Mouse (Mus musculus) forelimb bud, embryonic 11.5 days (tissue): Measurements from ENCODE around the gene Mettl7a1.
"Not testable (repeated sequence)": the region's sequence is repeated elsewhere in the genome, so short reads cannot be mapped to it uniquely, and the experiment has no call there.

ENCODE experiments used
- DNase-seq: peaks from one replicate; pipeline ENCODE4 v3.0.0-alpha.2; 2012; ENCODE audit warnings: low read depth, low spot score

Mettl7a1 gene

DNA sequence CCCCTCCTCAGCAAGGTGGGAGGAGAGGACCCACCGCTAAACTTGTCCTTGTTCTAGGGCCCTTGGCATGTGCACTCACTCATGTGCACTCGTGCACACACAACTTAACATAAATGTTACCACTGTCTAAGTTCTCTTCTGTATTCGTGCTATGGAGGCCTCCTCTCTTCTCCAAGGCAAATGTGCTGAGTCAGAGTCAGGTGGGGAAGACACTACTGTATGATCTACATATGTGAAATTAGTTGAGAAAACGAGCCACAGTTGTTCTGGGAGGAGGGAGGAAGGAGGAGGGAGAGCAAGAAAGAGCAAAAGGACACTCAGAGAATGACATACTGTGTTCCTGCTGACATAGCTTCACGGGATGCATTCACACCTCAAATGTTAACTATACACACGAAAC is 3.4 kb upstream of the Mettl7a1 start:
- no peak for DNase-seq

DNA sequence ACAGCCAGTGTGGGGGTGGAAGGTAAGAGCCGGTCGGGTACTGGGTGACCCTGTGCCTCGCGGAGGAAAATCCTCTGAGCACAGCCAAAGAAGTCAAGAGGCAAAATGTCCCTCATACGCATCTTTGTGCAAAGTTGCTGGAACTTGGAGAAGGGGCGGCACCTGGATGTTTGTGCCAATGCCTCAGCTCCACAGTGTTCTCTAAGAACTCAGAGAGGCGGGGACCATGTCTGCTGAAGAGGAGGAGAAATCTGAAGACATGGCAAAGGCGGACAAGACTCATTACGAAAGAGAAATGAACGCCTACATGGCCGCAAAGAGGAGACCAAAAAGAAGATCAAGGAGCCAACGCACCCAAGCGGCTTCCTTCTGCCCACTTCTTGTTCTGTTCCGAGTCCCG is 2.4 kb upstream of the Mettl7a1 start:
- DNase-seq, result no peak

DNA sequence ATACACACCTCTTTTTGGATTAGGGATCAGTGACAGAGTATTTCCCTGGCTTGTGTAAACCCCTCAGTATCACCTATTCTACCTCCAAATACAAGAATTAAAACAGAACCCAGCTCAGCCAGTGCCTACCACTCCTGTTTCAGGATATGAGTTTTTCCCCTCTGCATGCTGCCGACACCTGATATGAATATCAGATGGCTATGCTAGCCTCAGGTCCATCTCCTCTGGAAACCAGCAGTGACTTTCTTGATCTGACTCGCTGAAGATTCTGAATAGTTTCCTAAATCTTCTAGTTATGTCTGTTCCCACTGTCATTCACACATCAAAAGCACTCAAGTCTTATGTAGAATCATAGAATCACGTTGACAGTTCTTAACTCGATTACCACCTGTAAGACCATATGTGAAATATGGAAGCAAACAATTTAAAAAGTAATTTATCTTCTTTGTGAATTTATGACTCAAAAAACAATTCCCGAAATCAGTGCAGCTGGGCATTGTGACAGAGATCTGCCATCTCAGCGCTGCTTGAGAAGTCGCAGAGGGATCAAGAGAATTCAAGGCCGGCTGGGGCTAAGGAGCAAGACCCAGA is 417 bp upstream of the Mettl7a1 start:
- DNase-seq, result no peak

DNA sequence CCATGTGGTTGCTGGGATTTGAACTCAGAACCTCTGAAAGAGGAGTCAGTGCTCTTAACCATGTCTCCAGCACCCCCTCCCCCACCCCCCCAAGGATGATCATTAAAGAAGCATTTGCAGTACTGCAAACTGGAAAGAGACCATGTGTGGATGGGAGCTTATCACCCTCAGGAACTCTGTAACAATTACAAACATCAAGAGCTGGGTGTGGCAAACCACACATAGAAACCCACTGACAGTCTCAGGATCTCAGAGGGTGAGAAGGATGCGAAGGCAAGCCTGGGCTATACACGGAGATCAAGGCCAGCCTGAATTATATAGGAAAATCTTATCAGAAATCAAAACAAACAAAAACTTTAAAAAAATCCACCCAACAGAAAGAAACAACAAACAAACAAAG is 2.3 kb downstream of the Mettl7a1 start:
- DNase-seq, result no peak

DNA sequence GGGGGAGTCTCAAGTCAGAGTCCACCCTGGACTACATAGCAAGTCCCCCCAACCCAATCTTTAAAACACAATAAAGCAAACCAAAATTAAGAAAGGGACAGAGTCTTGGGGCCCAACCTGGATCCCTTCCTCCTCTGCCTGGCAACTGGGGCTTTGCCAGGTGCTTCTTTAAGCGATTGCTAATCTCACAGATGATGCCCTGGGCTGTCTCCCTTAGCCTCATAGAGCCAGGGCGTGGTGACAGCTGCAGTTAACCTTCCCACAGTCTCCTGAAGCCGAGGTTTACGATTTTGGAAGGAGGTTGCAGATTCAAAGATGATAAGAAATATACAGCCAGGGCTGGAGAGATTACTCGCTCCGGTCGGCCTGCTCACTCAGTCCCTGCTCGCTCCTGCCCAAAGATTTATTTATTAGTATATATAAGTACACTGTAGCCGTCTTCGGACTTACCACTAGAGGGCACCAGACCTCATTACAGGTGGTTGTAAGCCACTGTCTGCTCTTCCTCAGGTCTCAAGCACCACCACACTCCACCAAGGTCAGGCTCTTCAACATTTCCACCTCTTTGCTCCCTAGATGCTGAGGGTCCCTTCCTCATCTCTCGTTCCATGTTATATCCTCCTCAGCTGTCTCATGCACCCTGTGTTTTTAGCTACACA is 3.6 kb downstream of the Mettl7a1 start:
- DNase-seq, result peak; percentile 68

DNA sequence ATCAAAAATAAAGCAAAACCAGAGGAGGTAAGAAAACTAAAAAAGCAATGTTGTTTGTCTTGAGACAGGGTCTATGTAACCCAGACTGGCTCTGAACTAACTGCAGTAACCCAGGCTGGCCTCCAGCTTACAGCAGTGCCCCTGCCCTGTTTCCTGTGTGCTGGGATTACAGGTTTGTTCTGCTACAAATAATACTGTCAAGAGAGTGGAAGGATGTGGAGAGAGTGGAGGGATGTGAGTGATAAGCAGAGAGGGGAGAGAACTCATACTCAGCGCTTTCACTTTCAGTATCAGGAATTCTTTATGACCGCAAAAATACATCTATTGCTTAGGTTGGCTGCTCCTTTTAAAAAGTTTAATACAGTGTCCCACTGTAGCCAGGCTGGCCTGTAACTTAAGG is 8.4 kb downstream of the Mettl7a1 start:
- DNase-seq, result no peak

DNA sequence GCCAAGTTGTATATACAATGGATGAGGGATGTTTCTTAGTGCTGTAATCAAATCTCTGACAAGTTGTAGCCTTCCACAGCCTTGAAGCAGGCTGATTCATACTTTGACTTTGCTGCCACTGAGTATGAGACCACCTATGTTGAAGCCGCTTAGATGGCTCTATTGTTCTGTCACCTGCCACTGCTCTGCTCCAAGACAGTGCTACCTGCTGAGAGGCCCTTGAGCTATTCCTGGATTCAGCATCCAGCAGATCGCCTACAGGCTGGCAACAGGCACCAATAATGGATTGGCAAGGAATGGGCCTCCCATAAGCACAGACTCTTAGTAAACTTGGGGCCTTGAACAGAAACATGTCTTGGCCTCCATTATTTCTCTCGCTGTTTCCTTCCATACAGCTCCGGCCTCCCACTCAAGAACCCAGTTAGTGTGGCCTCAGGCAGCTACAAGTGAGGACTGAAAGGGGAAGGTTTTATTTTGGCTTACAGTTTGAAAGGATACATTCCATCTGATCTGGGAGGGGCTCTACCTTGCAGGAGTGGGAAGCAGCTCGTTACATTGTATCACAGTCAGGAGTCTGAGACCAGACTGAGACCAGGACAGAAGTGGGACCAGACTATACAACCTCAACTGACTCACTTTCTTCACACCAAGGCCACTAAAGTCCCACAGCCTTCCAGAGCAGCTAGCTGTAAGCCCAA is 10.7 kb downstream of the Mettl7a1 start:
- DNase-seq, result no peak

DNA sequence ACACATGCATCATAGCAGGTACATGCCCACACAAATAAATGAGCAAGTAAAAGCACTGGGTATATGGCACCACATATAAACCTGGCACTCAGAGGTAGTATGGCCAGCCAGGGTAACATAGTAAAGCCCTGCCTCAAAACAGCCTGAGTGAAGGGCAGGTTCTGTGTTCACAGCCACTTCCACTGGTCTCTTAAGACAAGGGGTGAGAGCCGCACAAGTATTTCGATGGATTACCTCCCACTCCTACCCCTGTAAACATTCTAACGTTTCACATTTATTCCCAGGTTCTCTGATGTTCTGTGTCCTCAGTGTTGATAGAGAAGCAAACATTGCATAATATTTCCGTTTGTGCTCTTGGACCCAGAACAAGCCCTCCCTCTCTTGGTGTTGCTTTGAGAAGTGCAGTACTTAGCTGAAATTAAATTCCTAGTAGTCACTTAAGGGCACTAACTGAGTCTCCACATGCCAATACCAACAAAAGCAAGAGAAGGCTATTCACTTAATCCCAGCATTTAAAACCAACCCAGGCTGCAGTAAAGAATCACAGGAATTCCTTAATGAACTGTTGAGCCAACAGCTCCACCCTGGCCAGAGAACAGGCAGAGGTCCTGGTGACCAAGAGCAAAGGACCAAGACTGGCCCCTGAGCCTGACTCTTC is 14.2 kb downstream of the Mettl7a1 start:
- not testable (repeated sequence) for DNase-seq

DNA sequence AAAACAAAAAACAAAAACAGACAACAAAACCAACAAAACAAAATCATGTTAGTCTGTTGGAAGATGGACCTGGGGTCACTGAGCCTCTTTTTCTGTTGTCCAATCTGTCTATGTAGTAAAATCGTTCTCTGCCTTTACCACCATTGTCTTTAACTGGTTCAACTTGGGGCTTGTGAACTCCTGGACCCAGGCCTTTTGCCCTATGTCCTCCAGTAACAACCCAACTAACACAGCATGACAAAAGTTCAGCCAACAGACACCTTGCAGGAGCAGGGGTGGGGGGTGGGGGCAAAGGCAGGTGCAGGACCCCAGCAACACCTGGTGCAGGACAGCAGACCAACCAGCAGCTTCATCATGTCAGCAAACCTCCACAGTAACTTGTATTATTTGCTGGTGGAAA is 15.9 kb downstream of the Mettl7a1 start:
- DNase-seq, result no peak

DNA sequence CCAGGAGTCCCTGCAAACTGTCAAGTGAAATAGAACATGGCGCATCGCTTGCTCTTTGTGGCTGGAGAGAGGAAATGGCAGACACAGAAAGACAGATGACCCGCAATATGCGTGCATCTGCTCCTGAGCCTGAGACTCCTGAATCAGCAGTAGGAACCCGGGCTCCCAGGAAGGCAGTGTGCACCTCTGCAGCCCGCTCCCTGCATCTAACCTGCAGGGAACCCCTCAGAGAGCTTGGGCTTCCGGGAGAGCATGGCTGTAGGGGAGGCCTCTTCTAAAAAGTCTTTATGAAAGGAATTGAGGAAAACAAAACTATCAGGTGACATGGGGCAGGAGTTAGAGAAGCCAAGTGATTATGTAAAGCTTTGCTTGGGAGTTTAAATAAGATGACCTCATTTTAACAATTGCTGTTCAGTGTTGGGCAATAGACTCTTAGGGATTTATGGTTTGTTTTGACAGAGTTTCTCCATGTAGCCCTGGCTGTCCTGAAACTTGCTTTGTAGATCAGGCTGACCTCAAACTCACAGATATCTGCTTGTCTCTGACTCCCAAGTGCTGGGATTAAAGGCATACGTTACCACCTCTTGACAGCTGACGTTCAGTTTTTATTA is 16.5 kb downstream of the Mettl7a1 start:
- DNase-seq, result no peak

DNA sequence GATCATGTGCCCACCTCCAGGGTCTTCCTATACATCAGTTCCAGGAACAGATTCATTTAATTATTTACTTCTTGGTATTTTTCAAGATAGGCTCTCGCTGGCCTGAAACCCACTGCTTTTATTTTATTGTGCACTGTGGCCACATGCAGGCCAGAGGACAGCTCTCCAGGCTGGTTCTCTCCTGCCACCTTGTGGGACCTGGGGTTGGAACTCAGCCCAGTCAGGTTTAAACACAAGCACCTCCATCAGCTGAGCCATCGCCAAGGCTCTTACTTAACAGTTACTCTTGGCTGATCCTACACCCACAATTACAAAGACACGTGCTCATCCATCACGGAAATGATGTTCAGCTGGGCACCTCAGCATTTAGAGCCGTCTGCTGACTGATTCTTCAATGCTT is 17.2 kb downstream of the Mettl7a1 start:
- DNase-seq, result no peak

DNA sequence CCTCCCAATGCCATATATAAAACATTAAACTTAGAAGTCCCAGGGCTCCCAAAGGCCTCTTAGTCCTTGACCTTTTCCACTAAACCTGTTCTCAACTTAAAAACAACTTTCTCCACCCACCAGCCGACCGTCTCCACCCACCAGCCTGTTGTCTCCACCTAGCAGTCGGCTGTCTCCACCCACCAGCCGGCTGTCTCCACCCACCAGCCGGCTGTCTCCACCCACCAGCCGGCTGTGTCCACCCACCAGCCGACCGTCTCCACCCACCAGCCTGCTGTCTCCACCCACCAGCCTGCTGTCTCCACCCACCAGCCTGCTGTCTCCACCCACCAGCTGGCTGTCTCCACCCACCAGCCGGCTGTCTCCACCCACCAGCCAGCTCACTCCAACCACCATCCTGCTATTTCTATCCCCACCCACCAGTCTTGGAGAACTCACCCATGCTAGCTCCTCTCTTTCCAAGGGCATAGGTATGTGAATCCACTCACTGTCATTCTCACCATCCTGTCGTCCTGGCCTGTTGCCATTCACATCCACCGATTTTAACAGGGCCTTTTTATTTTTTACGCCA is 20.2 kb downstream of the Mettl7a1 start:
- no peak for DNase-seq

DNA sequence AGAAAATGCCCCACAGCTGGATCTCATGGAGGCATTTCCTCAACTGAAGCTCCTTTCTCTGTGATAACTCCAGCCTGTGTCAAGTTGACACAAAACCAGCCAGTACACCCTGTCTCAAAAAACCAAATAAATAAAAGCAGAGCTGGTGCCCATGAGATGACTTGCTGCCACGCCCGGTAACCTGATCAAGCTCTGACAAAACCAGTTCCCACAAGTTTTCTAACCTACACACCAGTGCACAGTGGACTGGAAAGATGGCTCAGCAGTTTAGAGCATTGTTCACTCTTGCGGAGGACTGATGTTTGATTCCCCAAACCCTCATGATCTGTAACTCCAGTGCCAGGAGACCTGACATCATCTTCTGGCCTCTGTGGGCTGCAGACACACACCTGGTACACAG is 21.3 kb downstream of the Mettl7a1 start:
- DNase-seq, result no peak

DNA sequence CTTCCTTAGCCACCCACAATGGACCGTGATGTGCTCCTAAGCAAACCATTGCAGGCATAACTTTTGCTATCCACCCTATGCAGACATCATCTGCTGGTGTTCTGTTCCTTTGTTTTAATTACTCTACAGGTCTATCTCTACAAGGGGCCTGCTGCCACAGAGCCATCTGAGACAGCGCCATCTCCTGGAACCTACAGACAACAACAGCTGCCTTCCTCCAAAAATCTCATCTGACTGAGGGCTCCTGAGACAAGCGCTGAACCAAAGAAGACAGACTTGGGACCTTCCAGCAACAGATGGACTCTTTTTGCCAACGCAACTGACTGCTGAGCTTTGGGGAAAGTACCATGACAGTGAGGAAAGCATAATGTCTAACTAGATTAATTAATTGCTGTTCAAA is 24.1 kb downstream of the Mettl7a1 start:
- DNase-seq, result not testable (repeated sequence)

DNA sequence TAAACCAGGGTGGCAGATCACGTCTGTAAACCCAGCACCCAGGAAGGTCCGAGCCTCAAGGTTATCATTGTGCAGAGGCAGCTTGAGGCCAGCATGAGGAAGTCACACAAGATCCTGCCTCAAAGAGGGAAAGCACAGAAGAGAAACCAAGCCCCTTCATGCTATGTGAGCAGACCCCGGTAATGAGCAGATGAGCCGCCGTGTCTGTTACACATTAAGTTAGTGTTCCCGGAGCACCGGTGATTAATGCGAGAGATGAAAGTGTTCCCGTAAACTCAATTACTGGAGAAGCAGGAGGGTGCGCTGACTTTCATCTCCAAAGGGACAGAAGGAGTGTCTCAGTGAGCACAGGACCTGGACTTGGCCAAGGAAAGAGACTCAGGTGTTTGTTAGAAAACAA is 25.4 kb downstream of the Mettl7a1 start:
- not testable (repeated sequence) for DNase-seq

DNA sequence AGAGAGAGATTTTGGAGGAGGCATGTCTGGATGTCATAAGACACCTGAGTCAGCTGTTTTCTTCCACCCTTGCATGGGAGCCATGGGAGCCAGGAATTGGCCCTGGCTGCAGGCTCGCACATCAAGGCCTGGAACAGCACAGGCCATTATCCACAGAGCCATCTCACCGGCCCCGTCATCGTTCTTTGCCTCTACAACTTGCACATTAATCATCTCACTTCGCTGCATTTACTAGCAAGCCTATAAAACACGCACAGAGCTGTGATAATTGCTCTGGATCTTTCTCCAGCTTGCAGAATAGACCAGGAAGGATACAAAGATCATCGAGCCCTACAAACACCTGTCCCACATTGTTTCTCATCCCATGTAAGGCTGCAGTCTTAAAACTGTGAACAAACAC is 26.8 kb downstream of the Mettl7a1 start:
- no peak for DNase-seq

DNA sequence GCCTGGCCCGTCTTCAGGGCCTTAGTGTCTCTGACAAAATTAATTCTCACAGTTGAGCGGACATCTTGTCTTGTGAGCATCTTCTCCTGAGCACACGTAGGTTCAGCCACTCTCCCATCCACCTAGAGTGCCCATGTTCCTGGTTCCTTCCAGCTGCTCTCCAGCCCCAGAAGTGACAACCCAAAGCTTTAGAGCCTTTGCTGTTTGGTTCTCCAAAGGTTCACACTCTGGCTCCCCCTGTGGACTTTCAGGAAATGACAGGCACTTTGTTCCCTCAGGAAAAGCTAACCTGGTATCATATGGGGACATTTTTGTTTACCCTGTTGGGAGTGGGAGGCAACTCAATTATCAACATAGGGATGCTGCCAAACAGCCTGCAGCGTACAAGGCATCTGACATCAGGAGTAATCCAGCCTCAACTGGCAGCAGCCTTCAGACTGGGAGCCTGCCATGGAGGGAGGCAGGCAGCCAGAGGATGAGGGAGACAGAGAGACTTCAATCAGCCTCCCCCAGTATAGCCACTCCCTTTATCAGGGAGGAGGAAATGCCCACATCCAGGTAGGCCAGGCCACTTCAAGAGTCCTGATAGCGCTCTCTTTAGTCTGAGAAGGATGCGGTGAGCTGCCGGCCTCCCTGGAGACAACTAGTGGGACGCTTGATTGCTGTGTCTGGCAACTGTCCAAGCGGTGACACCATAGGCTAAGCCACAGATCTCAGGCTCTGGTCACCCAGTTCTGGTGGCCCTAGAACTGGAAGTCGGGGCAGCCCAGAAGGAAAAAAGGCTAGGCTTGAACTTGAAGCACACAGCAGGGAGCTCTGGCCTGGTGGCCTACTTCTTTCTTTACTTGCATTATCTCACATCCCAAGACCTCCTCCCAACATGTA is 28.4 kb downstream of the Mettl7a1 start:
- not testable (repeated sequence) for DNase-seq

DNA sequence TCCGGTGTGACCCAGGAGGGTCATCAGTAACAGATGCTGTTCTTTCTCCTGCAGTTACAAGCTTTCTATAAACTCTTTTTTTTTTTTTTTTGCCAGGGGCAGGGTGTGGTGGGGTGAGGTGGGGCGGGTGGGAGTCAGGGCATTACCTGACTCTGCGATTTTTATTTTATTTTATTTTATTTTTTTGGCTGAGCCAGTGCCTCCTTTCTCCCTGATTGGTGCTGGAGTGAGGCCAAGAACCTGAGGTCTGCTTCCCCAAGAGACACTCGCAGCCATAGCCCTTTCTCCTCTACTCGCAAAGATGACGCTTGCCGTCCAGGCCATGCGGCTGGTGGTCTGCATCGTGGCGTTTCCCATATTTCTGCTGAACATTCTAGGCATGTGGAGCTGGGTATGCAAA is 30.7 kb downstream of the Mettl7a1 start, which contains the start of gene Mettl7a3:
Mettl7a3 (plus strand) TSS at position 301 of the 400 bp plus-strand sequence.
- DNase-seq, result no peak

DNA sequence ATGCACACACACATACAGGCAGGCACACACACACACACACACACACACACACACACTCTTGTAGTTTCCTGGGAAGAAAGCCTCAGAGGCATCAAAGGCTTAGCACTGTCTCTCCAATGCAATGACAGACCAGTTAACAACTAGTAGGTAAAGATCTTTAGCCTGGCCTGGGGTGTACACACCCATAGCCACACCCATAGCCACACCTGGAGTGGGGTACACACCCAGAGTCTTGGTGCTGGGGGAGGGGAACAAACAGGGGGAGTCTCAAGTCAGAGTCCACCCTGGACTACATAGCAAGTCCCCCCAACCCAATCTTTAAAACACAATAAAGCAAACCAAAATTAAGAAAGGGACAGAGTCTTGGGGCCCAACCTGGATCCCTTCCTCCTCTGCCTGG is 33.4 kb downstream of the Mettl7a1 start:
- DNase-seq, result not testable (repeated sequence)

DNA sequence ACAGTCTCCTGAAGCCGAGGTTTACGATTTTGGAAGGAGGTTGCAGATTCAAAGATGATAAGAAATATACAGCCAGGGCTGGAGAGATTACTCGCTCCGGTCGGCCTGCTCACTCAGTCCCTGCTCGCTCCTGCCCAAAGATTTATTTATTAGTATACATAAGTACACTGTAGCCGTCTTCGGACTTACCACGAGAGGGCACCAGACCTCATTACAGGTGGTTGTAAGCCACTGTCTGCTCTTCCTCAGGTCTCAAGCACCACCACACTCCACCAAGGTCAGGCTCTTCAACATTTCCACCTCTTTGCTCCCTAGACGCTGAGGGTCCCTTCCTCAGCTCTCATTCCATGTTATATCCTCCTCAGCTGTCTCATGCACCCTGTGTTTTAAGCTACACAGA is 33.9 kb downstream of the Mettl7a1 start:
- peak; percentile 32 for DNase-seq
